Mouse (Mus musculus) thymus, adult 2 months (tissue): ENCODE results near the gene Gpr27.

Experiments
- CTCF ChIP-seq: fragments of 200-500 bp; IDR thresholded peaks from 2 replicates; pipeline ENCODE4 v1.5.1; 2012; ENCODE audit warnings: mild to moderate bottlenecking, control low read depth, low read length, moderate library complexity, borderline replicate concordance; ENCODE audit not compliant: control insufficient read depth, poor library complexity, insufficient read depth; ENCODE audit errors: extremely low read depth
- POLR2A ChIP-seq: fragments of 200-500 bp; IDR thresholded peaks from 2 replicates; pipeline ENCODE4 v1.6.1; 2012; ENCODE audit warnings: mild to moderate bottlenecking, low read length, control low read depth, moderate library complexity; ENCODE audit not compliant: control insufficient read depth, poor library complexity, insufficient read depth; ENCODE audit errors: extremely low read depth

DNA sequence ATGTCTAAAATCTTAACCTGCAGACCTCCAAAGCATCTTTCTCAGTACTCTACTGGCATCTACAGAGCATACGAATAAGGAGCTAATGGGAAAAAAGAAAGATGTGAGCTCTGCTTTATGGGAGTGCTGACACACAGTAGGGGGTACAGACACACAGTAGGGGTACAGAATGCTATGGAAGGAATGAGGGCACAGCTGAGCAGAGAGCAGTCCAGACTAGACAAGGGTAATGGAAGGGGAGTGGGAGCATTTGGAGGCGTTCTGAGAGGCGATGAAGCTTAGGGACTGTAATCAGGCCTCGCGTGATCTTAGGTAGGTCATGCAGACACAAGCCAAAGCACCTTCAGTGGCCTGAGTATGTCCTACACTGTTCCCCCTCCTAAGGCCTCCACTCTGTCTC is 8.5 kb upstream of the Gpr27 start:
- no peak for TF ChIP-seq POLR2A
- no peak for TF ChIP-seq CTCF
